Mouse (Mus musculus) urinary bladder, adult 18-20 months (tissue): Measurements from ENCODE around the gene Pum3.
"Not testable (repeated sequence)": the region's sequence is repeated elsewhere in the genome, so short reads cannot be mapped to it uniquely, and the experiment has no call there.

Experiments
- DNase-seq, 2 experiments: peaks; one replicate each; pipeline ENCODE4 v3.0.0; 2022; ENCODE audit warnings: low spot score in 2 of 2, mixed read lengths in 2 of 2

Pum3 gene

DNA sequence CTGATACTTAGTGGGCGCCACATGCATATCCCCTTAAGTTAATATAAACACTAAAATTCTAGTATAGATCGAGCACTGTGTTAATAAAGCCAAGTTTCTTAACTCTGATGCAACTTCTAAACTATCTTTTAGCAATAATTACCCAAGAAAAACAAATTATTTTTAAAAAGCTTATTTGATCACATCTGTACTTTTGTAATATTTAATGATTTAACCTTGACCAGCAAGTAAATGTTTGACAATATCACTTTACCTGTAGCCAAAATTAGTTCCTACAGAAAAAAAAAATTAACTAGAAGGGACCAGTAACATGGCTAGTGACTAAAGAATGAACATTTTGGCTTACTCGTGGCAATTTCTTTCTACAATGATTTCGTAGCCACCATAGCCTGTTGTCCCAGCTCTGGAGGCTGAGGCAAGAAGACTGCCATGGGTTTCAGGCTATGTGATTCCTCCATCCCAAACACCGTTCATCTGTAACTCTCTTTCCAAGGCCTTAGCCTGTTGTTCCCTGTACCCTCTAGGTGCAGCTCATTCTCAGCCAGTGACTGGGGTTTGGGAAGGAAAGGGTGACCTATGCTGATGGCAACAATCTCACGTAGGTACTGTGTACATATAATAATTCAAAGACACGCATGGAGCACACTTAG, 35.2 kb downstream of the Pum3 start:
- no peak for DNase-seq

DNA sequence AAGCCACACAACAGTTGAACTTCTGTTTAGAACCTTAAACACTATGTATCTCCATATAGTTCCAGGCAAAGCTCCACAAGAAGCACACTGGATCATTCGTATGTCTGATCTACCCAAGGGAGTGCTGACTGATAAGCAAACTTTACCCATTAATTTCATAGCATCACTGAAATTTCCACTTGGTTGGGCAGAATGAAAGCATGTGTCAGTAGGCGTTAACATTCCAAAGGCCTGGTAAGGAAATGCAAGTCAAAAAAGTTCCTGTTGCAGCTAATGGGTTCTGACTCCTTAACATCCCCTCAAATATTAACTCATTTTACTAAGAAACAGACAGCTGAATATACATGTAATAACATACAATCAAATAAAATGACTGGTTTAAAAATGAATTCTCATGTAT, 37.2 kb downstream of the Pum3 start:
- DNase-seq: no peak

DNA sequence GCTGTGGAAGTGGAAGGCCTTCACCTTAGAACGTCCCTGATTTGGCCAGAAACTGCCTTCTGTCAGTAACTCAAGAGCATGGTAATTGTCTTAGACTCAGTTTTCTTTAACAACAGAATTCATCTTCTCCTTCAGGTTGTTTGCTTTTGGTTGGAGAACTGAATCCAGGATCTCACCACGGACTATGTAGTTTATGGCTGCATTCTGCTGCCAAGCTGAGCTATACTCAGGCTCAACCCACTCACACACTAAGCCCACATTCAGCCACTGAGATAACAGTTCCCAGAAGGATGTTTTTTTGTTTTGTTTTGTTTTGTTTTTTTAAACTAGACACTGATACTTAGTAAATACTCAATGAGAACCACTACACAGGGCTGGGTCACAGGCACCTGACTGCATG, 38.3 kb downstream of the Pum3 start:
- DNase-seq: no peak

DNA sequence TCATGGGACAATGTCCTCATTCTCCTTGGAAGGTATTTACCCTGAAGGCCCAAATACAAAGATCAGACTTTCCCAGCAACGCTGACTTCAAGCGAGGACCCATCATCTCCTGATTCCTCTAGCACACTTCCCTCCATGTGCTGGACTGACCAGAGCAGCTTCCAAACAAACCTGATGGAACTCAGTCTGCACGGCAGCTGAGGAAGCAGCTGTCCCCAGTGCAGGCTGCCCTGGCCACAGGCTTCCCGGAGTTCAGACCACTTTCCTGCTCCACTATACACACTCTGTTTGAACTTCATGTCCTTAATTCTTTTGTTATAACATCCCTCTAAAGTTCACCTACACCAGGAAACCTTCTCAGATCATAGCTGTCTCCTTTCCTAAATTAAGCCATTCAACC, 40.1 kb downstream of the Pum3 start:
- not testable (repeated sequence) for DNase-seq

DNA sequence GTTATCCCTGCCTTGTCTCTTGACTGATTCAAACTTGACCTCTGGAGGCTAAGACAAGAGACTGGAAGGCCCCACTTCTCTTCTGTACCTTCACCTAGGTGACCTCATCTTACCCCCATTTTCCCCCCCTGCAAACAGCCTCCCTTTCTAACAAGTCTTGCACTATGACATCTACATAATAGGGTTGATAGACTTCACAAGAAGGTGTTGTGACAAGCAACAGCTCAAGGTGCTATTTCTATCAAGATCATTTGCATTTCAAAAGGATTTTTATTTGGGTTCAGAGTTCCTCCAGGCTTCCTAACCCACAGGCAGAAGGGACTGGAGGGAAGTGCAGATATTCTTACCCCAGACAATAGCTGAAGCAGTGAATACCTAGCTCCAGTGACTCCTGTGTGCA, 44.3 kb downstream of the Pum3 start:
- no peak for DNase-seq

DNA sequence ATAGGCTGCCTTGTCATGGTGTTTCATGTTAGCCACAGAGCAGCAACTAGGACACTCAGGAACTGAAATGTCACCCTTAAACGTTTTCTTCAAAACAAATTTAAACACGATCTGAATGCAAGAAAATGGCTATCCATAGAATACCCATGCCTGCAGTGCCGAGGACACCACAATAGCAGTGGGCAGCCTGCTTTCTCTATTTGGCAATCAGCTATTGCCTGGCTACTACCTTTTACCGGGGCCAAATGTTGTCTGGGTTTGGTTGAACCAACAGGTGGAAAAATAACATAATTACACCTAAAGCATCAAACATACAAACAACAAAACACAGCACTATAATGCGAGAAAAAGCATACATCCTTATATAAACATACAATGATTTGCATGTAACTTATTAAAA, 46.4 kb downstream of the Pum3 start:
- no peak for DNase-seq

DNA sequence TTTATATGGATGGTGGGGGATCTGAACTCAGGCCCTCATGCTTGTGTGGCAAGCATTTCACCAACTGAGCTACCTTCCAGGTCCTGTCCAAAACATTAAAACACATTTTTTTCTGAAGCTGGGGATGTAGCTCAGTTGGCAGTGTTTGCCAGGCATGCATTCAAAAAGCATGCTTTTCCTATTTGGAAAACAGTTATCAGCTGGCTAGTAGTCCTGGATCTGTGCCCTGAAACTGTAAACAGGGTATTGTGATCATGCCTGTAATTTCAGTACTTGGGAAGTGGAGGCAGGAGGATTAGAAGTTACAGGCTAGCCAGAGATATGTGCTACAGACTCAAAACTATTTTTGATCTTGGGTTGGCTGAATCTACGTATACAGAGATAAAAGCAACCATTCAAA, 47.5 kb downstream of the Pum3 start:
- DNase-seq: no peak

DNA sequence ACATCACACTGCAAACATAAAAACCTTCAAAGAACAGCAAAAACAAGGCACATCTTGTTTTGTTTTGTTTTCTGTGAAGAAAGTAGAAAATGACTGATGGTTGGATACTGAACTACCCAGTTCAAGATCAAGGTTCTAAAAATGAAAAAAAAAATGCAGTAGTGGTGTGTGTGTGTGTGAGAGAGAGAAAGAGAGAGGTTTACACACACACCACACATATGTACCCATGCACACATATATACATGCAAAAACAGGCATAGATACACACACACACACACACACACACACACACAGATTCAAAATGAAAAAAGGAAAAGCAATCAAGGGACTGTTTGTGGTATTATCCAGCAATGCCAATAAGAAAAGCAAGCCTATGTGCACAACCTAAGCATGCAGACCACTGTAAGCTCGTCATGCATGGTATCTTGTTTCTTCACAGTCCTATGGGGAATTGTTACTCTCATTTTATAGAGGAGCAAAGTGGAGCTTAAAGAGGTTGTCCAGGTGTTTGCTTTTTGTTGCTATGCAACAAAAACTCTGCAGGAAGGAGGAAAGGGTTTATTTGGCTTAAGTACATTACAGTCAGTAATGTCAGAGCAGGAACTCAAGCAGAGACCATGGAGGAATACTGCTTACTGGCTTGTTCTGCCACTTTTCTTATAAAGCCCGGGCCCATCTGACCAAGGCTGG, 49.8 kb downstream of the Pum3 start:
- no peak for DNase-seq

DNA sequence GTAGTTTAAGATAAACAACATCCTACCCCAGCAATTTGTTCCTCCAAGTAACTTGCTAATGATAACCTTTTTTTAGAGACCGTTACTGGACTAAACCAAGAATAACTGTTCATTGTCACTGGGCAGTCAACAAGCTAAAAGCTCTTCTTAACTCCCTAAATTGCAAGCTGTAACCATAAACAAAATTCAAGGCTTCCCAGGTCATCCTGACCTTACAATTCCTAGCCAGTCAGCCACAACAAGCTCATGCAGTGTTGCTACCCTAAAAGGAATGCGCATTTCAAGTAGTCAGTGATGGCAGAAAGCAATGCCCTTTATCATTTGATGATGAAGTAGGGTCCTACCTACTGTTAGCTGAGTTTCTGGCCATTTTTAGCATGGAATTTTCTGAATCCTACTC, 58.8 kb downstream of the Pum3 start:
- DNase-seq: no peak

DNA sequence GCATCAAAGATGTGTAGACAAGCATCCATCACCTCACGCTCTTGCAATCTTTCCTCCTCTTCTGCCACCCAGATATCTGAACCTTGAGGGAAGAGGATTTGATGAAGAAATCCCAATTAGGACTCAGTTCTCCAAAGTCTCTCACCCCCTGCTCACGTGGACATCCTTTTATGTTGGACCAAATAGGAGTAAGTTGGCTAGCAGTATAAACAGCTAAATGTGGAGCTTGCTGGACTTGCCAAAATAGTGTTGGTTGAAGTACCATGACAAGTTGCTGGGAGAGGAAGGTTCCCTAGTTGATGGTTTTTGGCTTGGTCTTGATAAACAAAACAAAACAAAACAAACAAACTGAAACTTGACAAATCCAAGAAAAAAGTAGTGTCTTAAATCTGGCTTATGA, 59.5 kb downstream of the Pum3 start:
- no peak for DNase-seq

DNA sequence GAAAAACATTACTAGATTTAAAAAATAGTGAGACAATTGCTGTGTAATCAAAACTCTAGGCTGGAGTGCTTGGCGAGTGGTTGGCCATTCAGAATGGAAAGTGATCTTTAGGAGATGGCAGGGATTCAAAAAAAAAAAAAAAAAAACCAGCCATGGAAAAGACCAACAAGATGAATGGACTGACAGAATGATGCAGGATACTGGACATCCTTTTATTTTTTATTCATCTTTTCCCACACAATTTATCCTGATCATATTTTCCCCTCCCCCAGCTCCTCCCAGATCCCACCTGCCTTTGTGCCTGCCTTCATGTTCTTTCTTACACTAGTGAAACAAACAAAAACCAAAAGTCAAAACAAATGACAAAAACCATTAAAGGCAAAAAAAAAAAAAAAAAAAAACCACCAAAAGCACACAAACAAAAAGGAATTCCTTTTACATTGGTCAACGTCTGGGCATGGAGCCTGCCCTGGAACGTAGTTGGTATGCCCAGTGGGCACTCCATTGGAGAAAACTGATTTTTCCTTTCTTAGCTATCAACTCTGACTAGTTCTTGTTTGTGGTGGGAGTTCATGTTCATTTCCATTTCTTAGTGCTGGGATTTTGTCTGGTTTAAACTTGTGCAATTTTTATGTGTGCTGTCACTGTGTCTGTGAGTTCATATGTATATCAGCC, 60.0 kb downstream of the Pum3 start:
- no peak for DNase-seq

DNA sequence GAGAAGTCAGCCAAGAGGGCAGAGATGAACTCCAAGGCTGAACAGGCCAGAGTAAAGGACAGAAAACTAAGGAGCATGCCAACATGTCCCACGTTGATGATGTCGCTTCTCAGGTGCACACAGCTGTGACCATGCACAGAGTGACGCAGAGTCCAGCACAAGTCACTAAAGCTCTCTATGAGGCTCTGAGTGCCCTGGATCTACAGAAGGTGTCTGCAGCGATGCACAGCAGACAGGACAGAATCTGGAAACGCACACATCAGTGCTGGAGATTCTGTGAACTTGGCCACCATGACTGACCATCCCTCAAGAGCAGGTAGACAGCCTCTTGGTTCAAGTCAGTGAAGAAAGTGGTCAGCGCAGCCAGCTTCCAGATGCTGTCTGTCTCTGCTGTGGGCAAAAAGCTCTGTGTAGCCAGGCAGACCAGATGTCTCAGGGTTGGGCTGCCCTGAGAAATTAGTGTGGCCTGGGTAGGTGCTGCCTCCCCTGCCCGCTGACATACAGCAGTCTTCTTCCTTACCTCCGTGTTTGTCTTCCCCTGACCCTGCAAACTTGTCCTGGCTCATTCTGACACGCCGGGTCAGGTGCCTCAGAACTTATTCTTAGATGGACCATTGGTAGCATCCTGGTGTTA, 63.4 kb downstream of the Pum3 start:
- DNase-seq: no peak

DNA sequence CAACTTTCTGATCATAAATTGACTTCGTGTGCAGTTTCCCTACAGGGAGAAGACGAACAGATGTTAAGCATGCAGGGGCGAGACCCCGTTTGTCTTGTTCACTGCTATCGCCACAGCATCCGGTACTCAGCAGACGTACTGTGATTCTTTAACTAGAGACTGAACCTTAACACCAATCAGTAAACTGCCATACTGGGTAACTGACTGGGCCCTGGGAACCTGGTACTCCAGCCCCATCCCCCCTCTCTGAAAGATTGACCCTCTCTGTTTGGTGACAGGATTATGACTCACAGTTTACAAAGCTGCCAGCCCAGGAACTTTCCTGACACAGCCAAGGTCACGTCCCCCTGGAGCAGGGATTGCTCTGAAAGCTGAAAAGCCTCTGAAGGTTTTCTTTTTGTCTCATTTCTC, 65.1 kb downstream of the Pum3 start:
- peak; percentile 38 to 40 for DNase-seq

DNA sequence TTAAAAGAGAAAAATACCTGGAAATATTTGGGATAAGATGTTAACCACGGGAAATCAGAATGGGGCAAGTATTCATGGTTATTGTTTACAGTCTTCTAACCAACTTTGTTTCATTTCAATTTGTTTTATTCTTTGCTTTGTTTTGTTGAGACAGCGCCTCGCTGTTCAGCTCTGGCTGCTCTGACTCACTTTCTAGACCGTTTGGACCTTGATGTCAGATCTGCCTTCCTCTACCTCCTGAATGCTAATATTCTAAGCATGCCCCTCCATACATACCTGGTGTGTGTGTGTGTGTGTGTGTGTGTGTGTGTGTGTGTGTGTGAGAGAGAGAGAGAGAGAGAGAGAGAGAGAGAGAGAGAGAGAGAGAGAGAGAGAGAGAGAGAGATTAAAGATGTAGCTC, 65.7 kb downstream of the Pum3 start:
- DNase-seq: no peak

DNA sequence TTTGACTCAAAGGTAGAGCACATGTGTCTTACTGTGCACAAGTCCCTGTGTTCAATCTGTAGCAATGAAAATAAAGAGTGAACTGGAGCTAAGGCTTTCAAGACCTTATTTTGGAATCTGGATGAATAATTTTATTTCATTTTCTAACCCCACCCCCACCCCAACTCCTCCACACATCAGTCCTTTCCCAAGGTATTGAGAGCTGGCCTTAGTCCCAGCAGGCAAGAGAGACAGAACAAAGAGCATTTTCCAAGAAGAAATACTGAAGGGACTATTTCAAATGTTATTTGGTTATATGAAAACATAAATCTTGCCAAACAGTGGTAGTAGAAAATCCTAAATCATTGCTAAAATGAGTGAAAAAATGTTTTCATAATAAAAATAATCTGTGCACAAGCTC, 69.2 kb downstream of the Pum3 start:
- no peak for DNase-seq

DNA sequence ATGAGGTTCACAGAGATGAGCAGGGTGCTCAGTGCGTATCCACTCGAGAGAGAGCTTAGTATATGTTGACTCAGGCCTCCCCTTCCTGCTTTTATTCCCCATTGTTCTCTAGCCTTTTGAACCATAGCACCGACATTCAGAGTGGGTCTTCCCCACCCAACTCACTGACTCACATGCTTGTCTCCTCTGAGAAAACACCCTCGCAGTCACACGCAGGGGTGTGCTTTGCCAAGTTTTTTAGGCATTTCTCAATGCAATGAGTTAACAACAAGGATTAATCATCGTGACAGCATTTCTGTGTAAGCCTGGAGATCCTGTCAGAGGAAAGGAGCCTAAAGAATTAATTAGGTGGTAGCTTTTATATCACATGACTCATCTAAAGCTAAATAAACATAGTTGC, 77.9 kb downstream of the Pum3 start:
- no peak for DNase-seq

DNA sequence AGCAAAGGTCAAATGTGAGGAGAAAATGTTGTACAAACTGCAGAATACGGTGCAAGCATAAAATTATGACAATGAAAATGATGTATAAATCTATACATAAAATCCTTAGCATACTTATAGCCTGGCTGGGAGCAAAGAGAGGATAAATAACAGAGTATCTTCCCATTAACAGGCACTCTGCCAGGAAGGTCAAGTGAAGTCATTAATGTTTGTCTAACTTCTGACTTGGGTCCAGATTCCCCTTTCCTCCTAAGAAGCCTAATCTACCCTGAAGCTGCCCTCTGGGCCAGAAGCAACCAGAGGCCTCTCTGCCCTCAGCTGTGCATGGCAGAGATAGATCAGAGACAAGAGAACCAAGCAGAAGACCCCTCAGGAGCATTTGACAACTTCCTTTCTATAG, 83.1 kb downstream of the Pum3 start:
- no peak for DNase-seq
